Mouse (Mus musculus): ENCODE results near the gene Olfr1341.

- no peak for TF ChIP-seq POLR2A (IDR thresholded peaks at IDR 0.05; ENCODE audit: low read depth, low read length)
- TF ChIP-seq CTCF (IDR thresholded peaks at IDR 0.05; ENCODE audit: extremely low read depth, insufficient read length, insufficient replicate concordance, low read depth, low read length): no peak
Observed at GRCm38 (mm10) chr4:118692412-118692973, 10.8 kb upstream of the Olfr1341 start, which contains the start of gene Olfr1342.
